Mouse (Mus musculus) kidney, embryonic 15.5 days (tissue): ENCODE data around the gene Slc38a10. TPM values are rescaled to one million over a fixed set of nuclear protein-coding genes. Genes with fewer than 3 reads are reported as not detected.

Source experiments
- ATAC-seq: fragments of 200-750 bp; cut with Nextera tagmentation; replicated peaks from 2 replicates; pipeline ENCODE4 v1.8.0; 2017; ENCODE audit warnings: moderate TSS enrichment; ENCODE audit not compliant: low FRiP score
- H3K27ac ChIP-seq: fragments of 300-500 bp; sonication (generic); 2 replicates; pipeline ENCODE4 v1.5.1; 2015; ENCODE audit warnings: mild to moderate bottlenecking, inconsistent platforms
- H3K27me3 ChIP-seq: fragments of 300-500 bp; sonication (generic); 2 replicates; pipeline ENCODE4 v1.6.1; 2015; ENCODE audit warnings: inconsistent platforms
- H3K36me3 ChIP-seq: fragments of 300-500 bp; sonication (generic); 2 replicates; pipeline ENCODE4 v1.6.1; 2015; ENCODE audit warnings: inconsistent platforms
- H3K4me1 ChIP-seq: fragments of 300-500 bp; sonication (generic); 2 replicates; pipeline ENCODE4 v1.6.1; 2015; ENCODE audit warnings: inconsistent platforms
- H3K4me2 ChIP-seq: fragments of 300-500 bp; sonication (generic); 2 replicates; pipeline ENCODE4 v1.6.1; 2015; ENCODE audit warnings: moderate library complexity, mild to moderate bottlenecking, inconsistent platforms
- H3K4me3 ChIP-seq: fragments of 300-500 bp; sonication (generic); replicated peaks from 2 replicates; pipeline ENCODE4 v1.5.1; 2015; ENCODE audit warnings: mild to moderate bottlenecking, inconsistent platforms
- H3K9ac ChIP-seq: fragments of 300-500 bp; sonication (generic); 2 replicates; pipeline ENCODE4 v1.6.1; 2015; ENCODE audit warnings: mild to moderate bottlenecking, inconsistent platforms
- H3K9me3 ChIP-seq: fragments of 300-500 bp; sonication (generic); replicated peaks from 2 replicates; pipeline ENCODE4 v1.6.1; 2016; ENCODE audit warnings: inconsistent platforms
- WGBS: fragments of 180-500 bp; shearing (Covaris S2); methylation state at CpG from one replicate; pipeline ENCODE4 v1.1.7; 2015; ENCODE audit warnings: mixed read lengths; 5-methylcytosine and 5-hydroxymethylcytosine counted together
- polyA plus RNA-seq: library from polyadenylated mRNA; unstranded; fragments of >200 nt; fragmentation: Nextera tagmentation; extraction: Ambion mirVana; gene quantifications from 2 replicates; pipeline ENCODE4 v1.2.1, GENCODE M21; 2015

The Slc38a10 gene
- polyA plus RNA-seq, 1 experiment from 2014 or later: 115 TPM

DNA sequence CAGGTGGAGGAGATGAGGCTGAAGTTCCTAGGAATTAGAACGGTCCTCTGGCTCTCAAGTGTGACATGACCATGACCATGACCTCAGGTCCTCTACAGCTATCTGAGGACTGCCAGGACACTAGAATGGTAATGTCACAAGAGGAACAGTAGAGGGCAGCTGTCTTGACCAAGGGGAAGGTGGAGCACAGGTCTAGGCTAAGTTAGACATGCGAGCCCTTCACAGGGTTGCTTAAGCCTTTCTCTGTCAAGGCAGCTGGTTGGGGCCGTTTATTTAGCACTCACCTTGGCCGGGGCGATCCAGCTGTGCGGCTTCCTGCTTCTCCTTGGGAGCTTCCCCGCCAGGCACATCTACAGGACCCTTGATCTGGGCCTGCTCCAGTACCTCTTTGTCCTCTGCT, 40.6 kb downstream of the Slc38a10 start:
- Histone ChIP-seq H3K36me3 (peaks cover 74% of the 10 kb centered on the region), H3K4me3 (no peak overlapping the region), H3K9me3 (no peaks in the 10 kb centered on the region), H3K27ac (peak overlapping the region; percentile 5; the same call in 1 of the 2 replicates), H3K4me1 (peaks cover 34% of the 10 kb centered on the region), H3K9ac (no peak overlapping the region), H3K4me2 (no peak overlapping the region), H3K27me3 (no peaks in the 10 kb centered on the region)
- WGBS: 70% methylated on average over 7 of the region's 7 CpGs
- ATAC-seq: 0 out of 2 replicates have a peak, but pooled peaks have one; percentile 10

DNA sequence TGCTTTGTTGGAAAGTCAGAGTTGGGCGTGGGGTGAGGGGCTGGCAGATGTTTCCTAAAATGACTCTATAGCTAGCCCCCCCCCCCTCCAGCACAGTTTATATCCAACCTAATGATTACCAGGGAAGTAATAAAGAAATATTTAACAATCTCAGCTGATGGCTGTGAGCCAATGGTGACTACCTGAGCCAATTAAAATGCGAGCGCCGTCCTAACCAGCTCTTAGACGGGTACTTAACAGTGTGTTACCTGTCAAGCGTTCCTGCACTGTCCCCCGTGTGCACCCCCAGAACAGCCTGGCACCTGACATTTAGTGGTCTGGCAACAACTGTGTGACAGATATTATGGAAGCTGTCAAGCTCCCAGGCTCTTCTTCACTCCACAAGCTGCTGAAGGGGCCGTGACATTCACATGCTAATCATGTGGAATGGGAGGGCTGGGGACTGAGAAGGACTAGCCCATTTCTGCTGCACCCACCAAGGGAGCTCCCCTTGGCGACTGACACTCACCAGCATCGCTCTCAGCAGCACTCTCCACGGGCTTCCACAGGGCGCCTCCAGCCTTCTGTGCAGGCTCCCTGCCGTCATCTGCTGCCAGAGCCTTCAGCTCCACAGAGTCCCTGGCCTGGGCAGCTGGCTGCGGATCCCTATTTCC, 41.5 kb downstream of the Slc38a10 start:
- peak overlapping the region; percentile 33; the same call in 1 of the 2 replicates for H3K27ac ChIP-seq
- peaks cover 74% of the 10 kb centered on the region for H3K36me3 ChIP-seq
- ATAC-seq: no peak

DNA sequence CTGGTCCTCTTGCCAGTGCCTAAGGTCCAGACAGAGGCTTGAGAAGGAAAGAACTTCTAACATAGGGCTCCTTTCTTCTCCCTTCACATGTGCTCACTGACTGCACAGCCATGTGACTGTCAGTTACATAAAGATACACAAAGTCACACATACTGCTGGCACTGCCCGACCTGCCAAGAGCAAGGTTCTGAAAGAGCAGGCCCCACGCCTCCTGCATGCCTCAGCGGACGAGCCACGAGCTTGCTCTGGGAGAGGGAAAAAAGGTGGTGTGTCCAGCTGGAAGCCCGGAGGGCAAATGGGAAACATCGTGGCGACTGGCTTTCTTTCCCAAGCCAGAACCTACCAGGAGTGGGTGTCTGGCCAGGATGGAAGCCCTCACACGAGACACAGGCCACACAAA, 43.4 kb downstream of the Slc38a10 start:
- no peak overlapping the region for H3K9ac ChIP-seq
- H3K9me3 ChIP-seq: no peaks in the 10 kb centered on the region
- 69% methylated on average over 9 of the region's 9 CpGs for WGBS
- no peak overlapping the region for H3K4me3 ChIP-seq
- H3K4me2 ChIP-seq: no peak overlapping the region
- H3K27me3 ChIP-seq: no peaks in the 10 kb centered on the region
- ATAC-seq: no peak
- H3K27ac ChIP-seq: no peak overlapping the region; the same call in 1 of the 2 replicates
- H3K36me3 ChIP-seq: peaks cover 73% of the 10 kb centered on the region
- peaks cover 34% of the 10 kb centered on the region for H3K4me1 ChIP-seq

More for the DNA sequence above, 41.5 kb downstream of the Slc38a10 start:
- peaks cover 34% of the 10 kb centered on the region for H3K4me1 ChIP-seq
- H3K4me3 ChIP-seq: no peak overlapping the region
- H3K27me3 ChIP-seq: no peaks in the 10 kb centered on the region
- no peak overlapping the region for H3K9ac ChIP-seq
- no peak overlapping the region for H3K4me2 ChIP-seq
- 70% methylated on average over 14 of the region's 14 CpGs for WGBS
- H3K9me3 ChIP-seq: no peaks in the 10 kb centered on the region

DNA sequence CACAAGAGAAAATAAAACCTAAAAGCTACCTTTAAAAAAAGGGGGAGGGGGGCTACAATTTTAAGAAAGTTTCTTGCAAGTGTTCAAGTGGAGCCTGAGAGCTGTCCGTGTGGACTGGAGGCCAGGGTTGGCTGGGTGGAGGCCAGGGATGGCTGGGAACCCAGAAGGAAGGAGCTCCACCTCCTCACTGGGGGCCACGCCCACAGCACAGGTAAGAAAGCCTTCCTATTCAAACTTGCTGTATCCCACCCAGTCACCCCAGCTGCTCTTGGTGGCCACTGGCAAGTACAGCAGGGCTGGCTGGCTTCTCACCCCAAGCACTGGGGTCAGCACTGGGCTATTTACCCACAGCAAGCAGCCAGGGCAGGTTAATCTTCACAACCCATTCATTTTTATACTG, 44.1 kb downstream of the Slc38a10 start:
- H3K4me3 ChIP-seq: no peak overlapping the region
- no peak overlapping the region for H3K9ac ChIP-seq
- no peak for ATAC-seq
- no peaks in the 10 kb centered on the region for H3K27me3 ChIP-seq
- no peak overlapping the region for H3K4me2 ChIP-seq
- H3K9me3 ChIP-seq: no peaks in the 10 kb centered on the region
- H3K36me3 ChIP-seq: peaks cover 66% of the 10 kb centered on the region
- WGBS: 89% methylated on average over 2 of the region's 2 CpGs
- H3K4me1 ChIP-seq: peaks cover 34% of the 10 kb centered on the region
- H3K27ac ChIP-seq: no peak overlapping the region

DNA sequence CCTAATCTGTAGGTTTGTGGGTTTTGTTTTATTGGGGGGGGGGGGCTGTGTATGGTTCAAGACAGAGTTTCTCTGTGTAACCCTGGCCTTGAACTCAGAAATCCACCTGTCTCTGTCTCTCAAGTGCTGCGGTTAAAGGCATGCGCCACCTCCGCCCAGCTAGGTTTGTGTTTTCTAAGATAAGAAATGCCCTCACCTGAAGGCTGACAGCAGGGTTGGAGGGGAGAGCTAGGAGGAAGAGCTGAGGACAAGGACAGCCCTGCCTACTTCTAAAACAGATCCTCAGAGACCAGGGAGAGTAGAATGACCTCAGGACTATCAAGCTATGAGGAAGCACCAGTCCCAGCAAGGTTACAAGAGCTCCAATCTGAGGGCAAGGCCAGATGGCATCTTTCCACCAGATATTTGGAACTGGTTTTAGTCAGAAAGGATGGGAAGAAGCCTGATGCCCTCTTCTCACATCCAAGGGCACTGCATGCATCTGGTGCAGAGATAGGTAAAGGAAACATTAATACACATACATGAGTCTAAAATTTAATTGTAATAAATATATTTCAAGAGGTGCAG, 47.6 kb downstream of the Slc38a10 start:
- Histone ChIP-seq H3K27ac (no peak overlapping the region), H3K36me3 (peaks cover 60% of the 10 kb centered on the region), H3K4me1 (peaks cover 27% of the 10 kb centered on the region), H3K4me2 (no peak overlapping the region), H3K4me3 (no peak overlapping the region), H3K9me3 (no peaks in the 10 kb centered on the region), H3K27me3 (no peaks in the 10 kb centered on the region), H3K9ac (no peak overlapping the region)
- no peak for ATAC-seq
- 92% methylated on average over 3 of the region's 3 CpGs for WGBS

DNA sequence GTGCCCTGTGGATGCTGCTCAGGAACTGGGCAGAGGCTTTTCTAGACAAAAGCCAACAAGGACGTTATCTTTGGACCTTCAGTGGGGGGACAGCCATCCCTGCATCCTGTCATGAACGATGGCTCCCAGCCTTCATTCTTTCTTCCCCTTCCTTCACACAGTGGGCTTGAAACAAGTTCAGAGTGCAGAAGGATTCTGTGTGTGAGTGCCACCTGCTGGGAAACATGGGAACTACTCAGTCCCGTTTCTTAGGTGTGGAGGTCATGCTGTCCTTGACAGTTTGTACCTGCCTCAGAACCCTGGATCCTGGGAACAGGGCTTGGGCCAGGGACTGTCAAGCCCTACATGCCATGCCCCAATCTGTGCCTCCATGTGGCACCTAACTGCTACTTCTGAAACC, 50.1 kb downstream of the Slc38a10 start:
- no peak overlapping the region for H3K9ac ChIP-seq
- peak overlapping the region; percentile 24; the same call in 1 of the 2 replicates for H3K27ac ChIP-seq
- peaks cover 29% of the 10 kb centered on the region for H3K4me1 ChIP-seq
- H3K27me3 ChIP-seq: no peaks in the 10 kb centered on the region
- 5% methylated on average over 3 of the region's 3 CpGs for WGBS
- H3K4me3 ChIP-seq: no peak overlapping the region
- peaks cover 45% of the 10 kb centered on the region for H3K36me3 ChIP-seq
- H3K4me2 ChIP-seq: no peak overlapping the region
- no peak for ATAC-seq
- no peaks in the 10 kb centered on the region for H3K9me3 ChIP-seq

DNA sequence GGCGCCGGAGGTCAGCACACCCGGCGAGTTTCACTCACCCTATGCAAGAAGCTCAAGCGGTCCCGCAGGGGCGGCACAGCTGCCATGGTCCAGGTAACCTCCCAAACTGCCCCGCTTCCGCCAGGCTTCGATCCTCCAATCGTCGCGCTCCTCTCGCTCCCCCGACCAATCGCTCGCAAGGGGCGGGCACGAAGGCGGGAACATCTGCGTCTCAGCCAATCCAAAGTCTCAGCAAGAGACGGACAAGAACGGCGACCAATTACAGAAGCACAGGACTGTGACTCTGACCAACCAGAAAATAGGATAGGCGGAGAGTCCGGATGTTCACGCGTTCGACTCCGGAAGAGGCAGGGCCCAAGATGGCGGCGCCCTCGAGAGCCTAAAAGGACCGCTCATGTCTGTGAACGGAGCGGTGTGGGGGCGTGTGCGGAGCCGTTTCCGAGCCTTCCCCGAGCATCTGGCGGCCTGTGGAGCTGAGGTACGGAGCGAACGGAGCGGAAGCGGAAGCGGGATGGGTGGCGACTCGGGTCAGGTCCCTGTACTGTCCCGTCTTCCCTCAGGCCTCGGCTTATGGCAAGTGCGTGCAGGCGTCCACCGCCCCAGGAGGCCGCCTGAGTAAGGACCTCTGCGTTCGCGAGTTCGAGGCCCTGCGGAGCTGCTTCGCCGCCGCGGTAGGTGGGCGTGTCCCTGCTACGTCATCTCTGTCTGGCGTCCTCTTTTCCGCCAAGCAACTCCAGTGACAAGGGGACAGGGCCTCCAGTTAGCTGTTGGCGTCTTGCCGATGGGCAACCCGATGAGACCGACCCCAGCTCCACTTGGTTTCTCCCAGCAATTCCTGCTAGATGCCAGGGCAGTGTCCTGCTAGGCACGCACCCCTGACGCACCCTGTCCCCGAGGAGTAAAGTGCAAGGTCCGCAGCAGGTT, 52.3 kb downstream of the Slc38a10 start, which contains the start of the genes Tepsin and Ndufaf8:
TSS of gene Tepsin (minus strand) at position 144 of the 924 bp plus-strand sequence.
TSS of gene Ndufaf8 (plus strand) at position 341 of the 924 bp plus-strand sequence.
- Histone ChIP-seq H3K36me3 (peaks cover 44% of the 10 kb centered on the region), H3K9me3 (no peaks in the 10 kb centered on the region), H3K9ac (peak within 1 kb of the TSS; percentile 94), H3K4me2 (peak within 1 kb of the TSS; percentile 90), H3K4me3 (peak within 1 kb of the TSS; percentile 95), H3K27ac (peak within 1 kb of the TSS; percentile 98), H3K4me1 (peaks cover 29% of the 10 kb centered on the region), H3K27me3 (no peaks in the 10 kb centered on the region)
- WGBS: under 1% methylated on average over 77 of the region's 77 CpGs
- peak; percentile 98 for ATAC-seq

DNA sequence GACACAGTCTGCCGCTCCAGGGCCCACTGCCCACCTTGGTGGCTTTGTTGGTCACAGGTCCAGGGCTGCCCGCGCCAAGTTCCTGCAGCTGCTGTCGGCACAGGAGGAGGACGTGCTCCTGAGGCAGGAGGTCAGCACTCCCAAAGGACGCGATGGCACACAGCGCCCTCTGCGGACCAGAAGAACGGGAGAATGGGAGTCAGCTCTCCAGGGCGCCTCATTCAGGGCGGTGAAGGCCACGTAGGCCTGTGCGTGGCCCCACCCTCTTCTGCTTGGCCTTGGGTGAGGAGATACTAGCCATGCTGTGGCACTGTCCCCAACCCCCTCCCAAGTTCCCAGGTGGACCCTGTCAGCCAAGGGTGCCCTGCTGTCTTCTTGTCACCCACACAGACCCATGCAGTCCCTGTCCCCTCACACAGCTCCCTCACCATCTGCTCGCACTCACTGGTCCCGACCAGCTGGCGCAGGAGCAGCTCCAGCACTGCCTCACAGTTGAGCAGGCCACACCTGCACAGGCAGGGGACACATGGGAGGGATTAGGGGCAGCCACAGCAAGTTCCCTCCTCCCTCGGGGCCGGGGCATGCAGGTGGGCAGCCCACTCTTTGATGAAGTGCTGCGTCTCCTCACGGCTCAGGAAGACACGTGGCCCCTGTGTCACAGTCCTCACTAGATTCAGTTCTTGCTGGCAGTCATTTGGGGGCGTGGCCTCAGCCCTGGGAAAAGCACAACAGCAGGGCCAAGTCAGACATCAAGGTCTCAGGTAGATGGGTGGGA, 58.1 kb downstream of the Slc38a10 start:
- Histone ChIP-seq H3K36me3 (peaks cover 69% of the 10 kb centered on the region), H3K27me3 (no peaks in the 10 kb centered on the region), H3K4me3 (no peak overlapping the region), H3K4me2 (no peak overlapping the region), H3K9me3 (no peaks in the 10 kb centered on the region), H3K27ac (no peak overlapping the region), H3K9ac (no peak overlapping the region), H3K4me1 (peaks cover 11% of the 10 kb centered on the region)
- ATAC-seq: no peak; the same call in 1 of the 2 replicates
- WGBS: 74% methylated on average over 23 of the region's 23 CpGs

DNA sequence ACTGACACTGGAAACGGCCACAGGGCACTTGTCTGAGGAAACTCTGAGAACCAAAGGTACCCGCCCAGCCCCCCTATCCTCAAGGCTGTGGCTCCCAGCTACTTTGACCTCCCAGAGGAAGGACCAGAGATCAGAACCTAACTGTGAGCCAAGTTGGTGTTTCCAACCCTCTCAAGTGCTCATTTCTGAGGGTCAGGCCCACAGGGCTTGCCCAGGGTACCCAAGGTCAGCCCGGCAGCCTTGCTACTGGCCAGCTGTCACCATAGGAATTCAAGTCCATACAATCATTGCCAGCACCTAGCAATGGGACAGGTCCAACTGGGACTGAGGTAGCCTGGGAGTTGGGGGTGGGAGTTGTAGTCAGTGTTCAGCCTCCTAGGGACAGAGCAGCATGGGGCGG, 60.5 kb downstream of the Slc38a10 start:
- Histone ChIP-seq H3K4me1 (peaks cover 12% of the 10 kb centered on the region), H3K9ac (no peak overlapping the region), H3K36me3 (peaks cover 56% of the 10 kb centered on the region), H3K4me2 (no peak overlapping the region), H3K27me3 (no peaks in the 10 kb centered on the region), H3K27ac (no peak overlapping the region), H3K4me3 (no peak overlapping the region), H3K9me3 (no peaks in the 10 kb centered on the region)
- 94% methylated on average over 4 of the region's 4 CpGs for WGBS
- ATAC-seq: no peak

DNA sequence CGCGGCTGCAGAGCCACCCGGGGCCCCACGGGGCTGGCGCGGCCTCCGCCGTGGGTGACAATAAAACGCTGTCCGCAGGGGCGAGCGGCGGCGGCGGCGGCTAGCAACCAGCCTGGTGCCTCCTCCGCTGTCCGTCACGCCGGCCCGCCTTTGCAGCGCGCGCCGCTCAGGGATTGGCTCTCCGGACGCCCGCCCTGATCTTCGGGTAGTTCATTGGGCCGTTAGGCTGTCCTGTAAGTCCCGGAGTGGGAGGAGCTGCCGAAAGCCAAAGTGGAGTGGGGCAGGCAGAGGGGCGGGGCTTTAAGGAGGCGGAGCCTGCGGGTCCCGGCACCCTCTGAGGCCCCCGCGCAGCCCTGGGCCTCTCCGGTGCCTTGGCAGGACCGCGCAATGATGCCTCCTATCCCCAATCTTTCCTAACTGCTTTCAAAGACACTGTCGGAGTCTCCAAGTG, 64.4 kb downstream of the Slc38a10 start, which contains the start of gene Cep131:
TSS of gene Cep131 (minus strand) at position 126 of the 451 bp plus-strand sequence.
- peak within 1 kb of the TSS; percentile 87 for H3K4me2 ChIP-seq
- no peaks in the 10 kb centered on the region for H3K9me3 ChIP-seq
- peak within 1 kb of the TSS; percentile 80 for H3K27ac ChIP-seq
- peaks cover 28% of the 10 kb centered on the region for H3K4me1 ChIP-seq
- H3K27me3 ChIP-seq: no peaks in the 10 kb centered on the region
- H3K9ac ChIP-seq: peak within 1 kb of the TSS; percentile 96
- H3K36me3 ChIP-seq: peaks cover 35% of the 10 kb centered on the region
- peak; percentile 98 for ATAC-seq
- under 1% methylated on average over 42 of the region's 42 CpGs for WGBS
- H3K4me3 ChIP-seq: peak within 1 kb of the TSS; percentile 94
